Mouse (Mus musculus) midbrain, embryonic 11.5 days (tissue): ENCODE measurements around the gene Hccs. TPM values are rescaled to one million over a fixed set of nuclear protein-coding genes. Genes with fewer than 3 reads are reported as not detected.

ENCODE experiments used
- ATAC-seq: fragments of 200-750 bp; cut with Nextera tagmentation; 2 replicates; pipeline ENCODE4 v1.8.0; 2017; ENCODE audit warnings: moderate TSS enrichment, moderate library complexity; ENCODE audit not compliant: low FRiP score
- DNase-seq: peaks from one replicate; pipeline ENCODE4 v3.0.0; 2015; ENCODE audit warnings: low spot score; ENCODE audit errors: missing footprints
- H3K27ac ChIP-seq: fragments of 300-500 bp; sonication (generic); 2 replicates; pipeline ENCODE4 v1.5.1; 2014; ENCODE audit warnings: low read depth, low read length
- H3K27me3 ChIP-seq: fragments of 300-500 bp; sonication (generic); 2 replicates; pipeline ENCODE4 v1.6.1; 2014; ENCODE audit warnings: mild to moderate bottlenecking, low read length, moderate library complexity, mixed read lengths; ENCODE audit not compliant: control insufficient read depth, insufficient read depth
- H3K36me3 ChIP-seq: fragments of 300-500 bp; sonication (generic); 2 replicates; pipeline ENCODE4 v1.6.1; 2014; ENCODE audit warnings: mild to moderate bottlenecking, low read length, moderate library complexity, mixed read lengths; ENCODE audit not compliant: control insufficient read depth, insufficient read depth
- H3K4me1 ChIP-seq: fragments of 300-500 bp; sonication (generic); 2 replicates; pipeline ENCODE4 v1.6.1; 2014; ENCODE audit warnings: low read length; ENCODE audit not compliant: control insufficient read depth, insufficient read depth
- H3K4me2 ChIP-seq: fragments of 300-500 bp; sonication (generic); 2 replicates; pipeline ENCODE4 v1.6.1; 2014; ENCODE audit warnings: mild to moderate bottlenecking, moderate library complexity
- H3K4me3 ChIP-seq: fragments of 300-500 bp; sonication (generic); 2 replicates; pipeline ENCODE4 v1.5.1; 2014; ENCODE audit warnings: low read depth, low read length
- H3K9ac ChIP-seq: fragments of 300-500 bp; sonication (generic); 2 replicates; pipeline ENCODE4 v1.6.1; 2014; ENCODE audit warnings: low read length
- H3K9me3 ChIP-seq: fragments of 300-500 bp; sonication (generic); 2 replicates; pipeline ENCODE4 v1.6.1; 2016; ENCODE audit warnings: low read length; ENCODE audit not compliant: control insufficient read depth
- WGBS: fragments of 180-500 bp; shearing (Covaris S2); extraction: QIAGEN DNeasy Blood & Tissue Kit; methylation state at CpG from one replicate; pipeline ENCODE4 v1.1.7; 2014; 5-methylcytosine and 5-hydroxymethylcytosine counted together
- polyA plus RNA-seq: library from polyadenylated mRNA; unstranded; fragments of >200 nt; fragmentation: Nextera tagmentation; extraction: Ambion mirVana; gene quantifications from 2 replicates; pipeline ENCODE4 v1.2.1, GENCODE M21; 2014

The Hccs gene
- polyA plus RNA-seq, 1 experiment from 2014 or later: 57.5 TPM

DNA sequence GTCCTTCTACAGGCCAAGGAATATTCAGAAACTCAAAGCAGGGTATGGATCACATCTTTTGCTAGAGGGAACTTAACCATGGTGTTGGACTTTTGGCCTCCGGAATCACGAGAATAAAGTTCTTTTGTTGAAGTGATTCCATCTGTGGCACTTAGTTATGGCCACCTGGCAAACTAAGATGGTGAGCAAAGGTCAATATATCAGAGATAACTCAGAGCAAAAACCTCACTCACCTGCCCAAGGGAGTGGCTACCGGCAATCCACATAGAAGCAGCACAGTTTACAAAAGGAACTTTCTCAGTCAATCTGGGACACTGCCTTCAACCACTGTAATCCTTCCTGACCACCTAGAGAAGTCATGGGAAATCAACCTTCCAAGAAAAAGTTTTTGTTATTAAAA lies 11.6 kb downstream of the Hccs start:
- ATAC-seq (no peak), DNase-seq (no peak)
- H3K27me3 ChIP-seq: no peaks in the 10 kb centered on the region
- no peaks in the 10 kb centered on the region for H3K9me3 ChIP-seq
- H3K36me3 ChIP-seq: no peaks in the 10 kb centered on the region
- no peak overlapping the region for H3K4me2 ChIP-seq
- no peak overlapping the region for H3K27ac ChIP-seq
- no peaks in the 10 kb centered on the region for H3K4me1 ChIP-seq
- H3K4me3 ChIP-seq: no peak overlapping the region
- WGBS: 92% methylated on average over 3 of the region's 3 CpGs
- no peak overlapping the region for H3K9ac ChIP-seq

- Histone ChIP-seq H3K27ac (no peak overlapping the region), H3K36me3 (no peaks in the 10 kb centered on the region), H3K4me1 (no peaks in the 10 kb centered on the region), H3K4me3 (no peak overlapping the region), H3K9me3 (no peaks in the 10 kb centered on the region), H3K4me2 (no peak overlapping the region), H3K27me3 (no peaks in the 10 kb centered on the region), H3K9ac (no peak overlapping the region)
- ATAC-seq (no peak), DNase-seq (peak; percentile 94)
- 42% methylated on average over 3 of the region's 3 CpGs for WGBS
Observed at GRCm38 (mm10) chrX:169303945-169304344, 16.2 kb downstream of the Hccs start.

- H3K27me3 ChIP-seq: no peaks in the 10 kb centered on the region; the same call in 1 of the 2 replicates
- 64% methylated on average over 26 of the region's 26 CpGs for WGBS
Observed at GRCm38 (mm10) chrX:169302271-169303045, 17.7 kb downstream of the Hccs start.

DNA sequence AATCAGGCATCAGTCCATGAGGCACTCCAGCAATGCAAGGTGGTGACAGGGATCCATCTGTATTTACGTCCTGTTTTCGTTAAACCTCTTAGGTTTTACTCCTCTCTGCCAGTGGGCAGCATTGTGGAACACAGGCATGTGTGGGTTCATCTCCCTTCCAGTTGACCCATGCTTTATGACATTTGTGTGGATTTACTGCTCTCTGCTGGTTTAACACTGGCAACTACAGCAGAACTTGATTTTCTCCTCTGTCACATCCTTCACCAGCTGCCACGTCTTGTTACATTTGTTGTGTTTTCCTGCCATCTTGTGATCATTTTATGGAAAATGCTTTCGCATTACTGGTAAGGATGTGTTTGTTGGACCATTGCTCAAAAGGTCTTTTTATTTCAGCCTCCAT lies 20.6 kb downstream of the Hccs start:
- Histone ChIP-seq H3K36me3 (no peaks in the 10 kb centered on the region), H3K9me3 (no peaks in the 10 kb centered on the region), H3K4me3 (no peak overlapping the region), H3K9ac (no peak overlapping the region), H3K27ac (no peak overlapping the region), H3K4me1 (no peaks in the 10 kb centered on the region), H3K27me3 (no peaks in the 10 kb centered on the region; the same call in 1 of the 2 replicates), H3K4me2 (no peak overlapping the region)
- ATAC-seq: no peak
- WGBS: 81% methylated on average over 4 of the region's 4 CpGs
- DNase-seq: no peak

More at GRCm38 (mm10) chrX:169302271-169303045, 17.7 kb downstream of the Hccs start:
- no peaks in the 10 kb centered on the region for H3K4me1 ChIP-seq
- no peak overlapping the region for H3K4me2 ChIP-seq
- ATAC-seq (no peak), DNase-seq (no peak)
- H3K27ac ChIP-seq: no peak overlapping the region
- H3K4me3 ChIP-seq: no peak overlapping the region
- no peak overlapping the region for H3K9ac ChIP-seq
- no peaks in the 10 kb centered on the region for H3K9me3 ChIP-seq
- no peaks in the 10 kb centered on the region for H3K36me3 ChIP-seq

- Histone ChIP-seq H3K9me3 (no peaks in the 10 kb centered on the region), H3K27me3 (peaks cover 9% of the 10 kb centered on the region), H3K4me3 (no peak overlapping the region), H3K4me2 (no peak overlapping the region), H3K9ac (no peak overlapping the region), H3K4me1 (no peaks in the 10 kb centered on the region), H3K27ac (no peak overlapping the region), H3K36me3 (no peaks in the 10 kb centered on the region)
- no peak for DNase-seq
- WGBS: 72% methylated on average over 8 of the region's 8 CpGs
- no peak for ATAC-seq
Observed at GRCm38 (mm10) chrX:169263433-169264172, 56.6 kb downstream of the Hccs start.

DNA sequence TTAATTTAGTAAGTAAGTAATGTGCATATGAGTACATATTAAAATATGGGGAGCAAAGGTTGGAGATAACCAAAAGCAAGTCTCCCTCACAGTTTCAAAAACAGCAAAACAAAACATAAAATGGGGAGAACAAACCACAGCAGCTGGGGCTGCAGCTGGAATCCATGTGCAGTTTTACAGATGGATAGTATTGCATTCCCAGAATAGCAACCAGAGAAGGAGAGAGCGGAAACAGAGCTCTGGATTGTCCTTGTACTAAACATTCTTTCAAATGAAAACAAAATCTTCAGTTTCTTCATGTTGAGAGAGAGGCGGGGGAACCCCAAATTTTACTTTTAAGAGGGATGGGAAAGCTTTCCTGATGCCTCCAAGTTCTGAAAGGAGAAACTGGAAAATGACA lies 58.0 kb downstream of the Hccs start:
- H3K27me3 ChIP-seq: peaks cover 9% of the 10 kb centered on the region
- no peak overlapping the region for H3K4me2 ChIP-seq
- H3K27ac ChIP-seq: no peak overlapping the region
- H3K36me3 ChIP-seq: no peaks in the 10 kb centered on the region
- H3K9me3 ChIP-seq: no peaks in the 10 kb centered on the region
- WGBS: 74% methylated on average over 2 of the region's 2 CpGs
- ATAC-seq: no peak
- H3K4me1 ChIP-seq: no peaks in the 10 kb centered on the region
- H3K9ac ChIP-seq: no peak overlapping the region
- no peak for DNase-seq
- no peak overlapping the region for H3K4me3 ChIP-seq

- Histone ChIP-seq H3K27ac (no peak overlapping the region), H3K36me3 (no peaks in the 10 kb centered on the region), H3K4me3 (no peak overlapping the region), H3K9ac (no peak overlapping the region), H3K4me2 (no peak overlapping the region), H3K4me1 (no peaks in the 10 kb centered on the region), H3K27me3 (peaks cover 9% of the 10 kb centered on the region), H3K9me3 (no peaks in the 10 kb centered on the region)
- ATAC-seq (no peak), DNase-seq (no peak)
- 72% methylated on average over 3 of the region's 3 CpGs for WGBS
Observed at GRCm38 (mm10) chrX:169261034-169261433, 59.1 kb downstream of the Hccs start.

- H3K4me3 ChIP-seq: no peak overlapping the region
- H3K4me2 ChIP-seq: no peak overlapping the region
- ATAC-seq: no peak
Observed at GRCm38 (mm10) chrX:169256741-169257140, 63.4 kb downstream of the Hccs start.

DNA sequence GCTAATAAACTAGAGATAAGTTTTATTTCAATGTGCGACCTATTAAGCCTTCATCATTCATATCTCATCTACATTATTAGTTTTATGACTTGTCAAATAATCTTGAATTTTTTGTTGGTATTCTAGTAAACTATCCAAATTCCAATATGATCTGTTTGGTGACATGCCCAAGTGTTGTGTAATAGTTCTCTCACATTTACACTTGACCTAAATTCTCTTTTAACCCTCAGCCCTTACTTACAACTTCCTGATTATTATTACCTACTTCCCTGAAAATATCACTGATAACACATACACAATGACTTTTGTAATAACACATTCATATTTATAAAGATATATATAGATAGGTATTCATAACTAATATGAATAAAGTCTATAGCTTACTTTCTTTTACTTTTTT lies 64.3 kb downstream of the Hccs start:
- Histone ChIP-seq H3K4me1 (no peaks in the 10 kb centered on the region), H3K36me3 (no peaks in the 10 kb centered on the region), H3K9ac (no peak overlapping the region), H3K27me3 (peaks cover 4% of the 10 kb centered on the region), H3K9me3 (no peaks in the 10 kb centered on the region), H3K4me3 (no peak overlapping the region), H3K27ac (no peak overlapping the region), H3K4me2 (no peak overlapping the region)
- WGBS: 79% methylated on average over 1 of the region's 1 CpGs
- ATAC-seq (no peak), DNase-seq (no peak)

More at GRCm38 (mm10) chrX:169256741-169257140, 63.4 kb downstream of the Hccs start:
- Histone ChIP-seq H3K36me3 (no peaks in the 10 kb centered on the region), H3K9ac (no peak overlapping the region), H3K27me3 (peaks cover 6% of the 10 kb centered on the region), H3K27ac (no peak overlapping the region), H3K4me1 (no peaks in the 10 kb centered on the region), H3K9me3 (no peaks in the 10 kb centered on the region)
- DNase-seq: no peak
